Mouse (Mus musculus) liver, adult (tissue): ENCODE data around the gene C3.

Experiments
- GATA4 ChIP-seq: IDR thresholded peaks from 2 replicates; pipeline ENCODE4 v1.6.1; 2014; ENCODE audit warnings: mild to moderate bottlenecking, low read length; ENCODE audit not compliant: insufficient replicate concordance

Gene C3

GRCm38 (mm10) chr17:57228014-57228413 is at the start of gene C3:
Gene C3 (minus strand): TSS chr17:57228136.
- TF ChIP-seq GATA4, result no peak

GRCm38 (mm10) chr17:57276634-57277121 is 48.7 kb upstream of the C3 start:
- TF ChIP-seq GATA4, result no peak

- no peak for TF ChIP-seq GATA4
Observed at GRCm38 (mm10) chr17:57275997-57276351, 48.0 kb upstream of the C3 start.

- TF ChIP-seq GATA4, result no peak
Observed at GRCm38 (mm10) chr17:57275111-57275996, 47.4 kb upstream of the C3 start.

GRCm38 (mm10) chr17:57274686-57275085 is 46.8 kb upstream of the C3 start:
- TF ChIP-seq GATA4, result no peak

DNA sequence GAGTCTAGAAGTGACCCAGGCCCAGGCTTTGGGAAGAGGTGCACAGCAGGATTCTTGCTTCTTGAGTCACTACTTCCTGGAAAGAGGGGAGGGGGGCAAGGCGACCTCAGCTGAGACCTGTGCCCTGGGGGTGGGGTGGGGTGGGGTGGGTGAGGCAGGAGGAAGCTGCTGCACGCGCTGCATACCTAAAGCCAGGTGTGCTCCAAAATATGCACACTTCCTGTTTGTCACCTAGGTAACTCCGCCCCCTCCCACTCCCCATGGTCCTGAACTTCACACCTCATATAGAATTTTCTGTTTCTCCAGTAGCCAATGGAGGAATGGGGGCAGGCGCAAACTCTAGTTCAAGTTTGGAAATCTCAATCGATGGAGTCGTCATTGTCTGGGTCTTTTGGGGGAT is 45.9 kb upstream of the C3 start:
- TF ChIP-seq GATA4, result no peak

GRCm38 (mm10) chr17:57271301-57271700 is 43.4 kb upstream of the C3 start:
- TF ChIP-seq GATA4, result no peak

DNA sequence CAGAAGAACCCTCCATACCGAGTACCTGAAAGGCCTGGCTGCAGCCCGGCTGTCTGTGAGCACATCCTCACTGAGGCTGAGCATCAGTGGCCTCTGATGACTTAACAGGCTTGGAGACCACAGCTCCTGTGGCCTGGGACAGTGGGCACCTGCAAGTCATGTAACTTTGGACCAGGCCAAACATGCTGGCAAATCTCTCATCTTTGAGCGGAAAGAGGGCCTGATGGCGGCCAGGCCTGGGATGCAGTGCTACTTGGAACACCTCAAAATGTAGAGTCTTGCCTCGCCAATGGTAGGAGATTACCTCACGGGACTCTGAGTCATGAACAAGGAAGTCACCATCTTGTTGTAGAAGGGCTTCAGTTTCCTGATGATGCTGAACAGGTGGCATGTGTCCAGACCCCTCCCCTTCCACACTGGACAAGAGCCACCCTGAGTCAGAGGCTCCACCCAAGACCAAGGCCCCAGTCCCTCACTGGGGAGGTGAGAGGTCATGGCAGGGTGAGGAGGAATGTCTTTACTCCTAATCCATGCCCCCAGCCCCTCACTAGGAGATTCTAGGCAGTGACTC is 39.7 kb upstream of the C3 start:
- TF ChIP-seq GATA4, result no peak

DNA sequence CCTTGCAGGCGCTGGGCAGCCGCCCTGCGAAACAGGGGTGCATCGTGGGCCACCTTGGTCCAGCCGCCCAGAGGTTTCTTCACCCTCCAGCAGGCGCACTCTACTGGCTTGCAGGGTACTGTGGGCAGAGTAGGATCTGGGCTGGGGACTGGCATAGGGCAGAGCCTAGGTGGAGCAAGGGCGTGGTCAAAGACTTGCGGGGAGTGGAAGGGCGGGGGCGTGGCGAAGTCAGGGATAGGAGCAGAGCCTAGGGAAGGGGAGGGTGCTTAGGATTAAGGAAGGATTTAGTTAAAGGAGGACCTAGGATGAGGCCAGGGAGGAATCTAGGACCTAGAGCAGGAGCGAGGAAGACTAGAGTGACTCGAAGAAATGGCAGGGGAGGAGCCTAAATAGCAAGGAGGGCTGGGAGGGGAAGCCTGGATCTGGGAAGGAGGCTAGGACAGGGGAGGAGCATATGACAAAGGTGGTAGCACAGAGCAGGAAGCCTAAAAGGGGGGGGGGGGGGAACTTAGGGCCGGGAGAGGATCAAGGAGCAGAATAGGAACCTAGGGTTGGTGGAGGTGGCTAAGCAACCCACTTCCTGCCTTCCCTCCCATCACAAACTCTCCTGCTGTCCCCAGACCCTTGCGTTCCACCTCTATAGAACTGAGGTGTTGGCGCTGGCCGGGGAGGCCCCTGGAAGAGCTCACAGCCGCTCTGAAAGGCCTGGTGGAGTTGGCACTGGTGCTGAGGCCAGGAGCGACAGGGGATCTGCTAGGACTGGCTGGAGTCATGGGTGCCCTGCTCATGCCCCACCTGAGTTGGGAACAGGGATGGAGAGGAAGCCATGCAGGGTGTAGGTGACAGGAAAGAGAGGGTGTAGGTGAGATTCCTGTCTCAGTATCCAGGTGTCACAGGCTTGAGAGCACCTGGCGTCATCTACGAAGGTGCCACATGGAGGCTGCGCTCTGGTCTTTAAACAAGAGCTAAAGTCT is 37.3 kb upstream of the C3 start:
- no peak for TF ChIP-seq GATA4

- no peak for TF ChIP-seq GATA4
Observed at GRCm38 (mm10) chr17:57264164-57264563, 36.2 kb upstream of the C3 start.

DNA sequence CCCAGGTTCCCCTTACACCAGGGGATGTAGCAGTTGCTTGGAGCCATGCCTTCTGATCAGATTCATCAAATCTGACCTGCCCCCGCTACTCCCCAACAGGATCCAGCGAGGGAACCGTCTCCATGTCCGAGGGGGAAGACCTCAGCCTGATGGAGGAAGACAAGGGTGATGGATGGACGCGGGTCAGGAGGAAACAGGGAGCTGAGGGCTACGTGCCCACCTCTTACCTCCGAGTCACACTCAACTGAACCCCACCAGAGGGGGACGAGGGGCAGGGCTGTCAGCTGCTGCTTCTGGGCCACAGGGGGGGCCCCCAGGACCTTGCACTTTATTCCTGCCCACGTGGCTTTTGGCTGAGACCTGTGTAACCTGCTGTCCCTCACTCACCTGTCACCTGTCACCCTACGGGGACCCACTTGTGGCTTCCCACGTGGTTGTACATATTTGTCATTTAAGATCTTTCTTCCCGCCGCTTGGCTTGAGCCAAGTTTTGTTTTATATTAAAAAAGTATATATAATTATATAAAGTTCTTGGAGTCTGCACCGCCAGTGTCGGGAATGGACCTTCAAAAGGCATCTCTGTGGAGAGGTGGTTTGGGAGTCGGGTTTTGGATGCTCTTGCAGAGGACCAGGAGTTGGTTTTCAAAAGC is 35.1 kb upstream of the C3 start:
- TF ChIP-seq GATA4, result no peak

DNA sequence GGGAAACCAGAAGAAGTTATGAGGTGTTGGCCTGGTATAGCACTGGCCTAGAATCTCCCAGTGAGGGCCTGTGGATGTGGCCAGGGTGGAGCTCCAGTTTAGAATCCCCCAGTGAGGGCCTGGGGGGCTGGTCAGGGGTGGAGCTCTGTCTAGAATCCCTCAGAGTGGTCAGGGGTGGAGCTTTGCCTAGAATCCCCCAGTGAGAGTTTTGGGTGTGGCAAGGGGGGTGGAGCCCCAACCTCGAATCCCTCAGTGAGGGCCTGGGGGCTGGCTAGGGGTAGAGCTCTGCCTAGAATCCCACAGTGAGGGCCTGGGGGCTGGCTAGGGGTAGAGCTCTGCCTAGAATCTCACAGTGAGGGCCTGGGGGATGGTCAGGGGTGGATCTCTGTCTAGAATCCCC is 33.9 kb upstream of the C3 start:
- no peak for TF ChIP-seq GATA4

DNA sequence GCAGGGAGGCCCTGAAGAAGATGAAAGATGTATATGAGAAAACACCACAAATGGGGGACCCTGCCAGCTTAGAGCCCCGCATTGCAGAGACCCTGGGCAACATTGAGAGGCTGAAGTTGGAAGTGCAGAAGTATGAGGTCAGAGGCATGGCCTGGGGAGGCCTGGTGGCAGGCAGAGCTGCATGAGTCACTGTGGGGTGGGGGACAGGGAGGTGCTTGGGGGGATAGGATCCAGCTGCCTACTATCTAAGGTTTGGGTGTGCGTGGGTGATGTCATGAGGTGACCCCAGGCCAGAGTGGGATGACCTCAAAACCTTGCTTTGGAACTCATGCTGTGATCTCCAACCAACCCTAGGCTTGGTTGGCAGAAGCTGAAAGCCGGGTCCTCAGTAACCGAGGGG is 33.4 kb upstream of the C3 start:
- no peak for TF ChIP-seq GATA4

DNA sequence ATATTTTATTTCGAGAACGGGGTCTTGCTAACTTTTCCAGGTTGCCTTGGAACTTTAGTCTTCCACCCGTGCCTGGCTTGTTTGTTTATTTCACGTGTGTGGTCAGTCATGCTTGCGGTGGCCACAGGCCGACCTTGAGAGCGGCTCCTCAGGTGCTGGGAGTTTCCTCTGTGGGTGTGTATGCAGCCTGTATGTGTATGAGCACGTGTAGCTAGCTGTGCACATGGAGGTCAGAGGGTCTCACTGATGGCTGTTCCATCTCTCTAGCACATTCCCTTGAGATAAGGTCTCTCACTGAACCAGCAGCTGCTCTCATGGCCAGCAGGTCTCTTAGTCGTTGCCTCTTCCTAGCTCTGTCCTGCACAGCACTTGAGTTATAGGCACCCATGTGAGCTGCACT is 32.4 kb upstream of the C3 start:
- no peak for TF ChIP-seq GATA4

DNA sequence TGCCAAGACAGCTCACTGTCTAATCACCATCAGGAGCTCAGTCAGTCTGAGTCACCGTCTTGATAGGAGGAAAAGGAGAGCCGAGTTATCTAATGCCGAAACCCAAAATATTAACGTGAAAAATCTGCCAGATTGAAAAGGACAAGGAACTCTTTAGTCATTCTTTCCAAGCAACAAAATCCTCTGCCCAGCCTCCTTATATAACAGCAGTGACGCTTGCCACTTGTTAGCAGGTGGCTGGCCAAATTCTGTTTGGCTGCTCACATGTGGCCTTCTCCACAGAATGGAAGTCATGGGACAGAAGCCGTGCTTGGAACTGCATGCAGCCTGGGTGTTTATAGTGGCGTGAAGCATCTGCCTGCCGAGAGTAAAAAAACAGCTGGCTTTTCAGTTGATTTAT is 31.8 kb upstream of the C3 start:
- no peak for TF ChIP-seq GATA4
